Mouse (Mus musculus): ENCODE measurements around the gene Rasgrp2.

Rasgrp2 gene

DNA sequence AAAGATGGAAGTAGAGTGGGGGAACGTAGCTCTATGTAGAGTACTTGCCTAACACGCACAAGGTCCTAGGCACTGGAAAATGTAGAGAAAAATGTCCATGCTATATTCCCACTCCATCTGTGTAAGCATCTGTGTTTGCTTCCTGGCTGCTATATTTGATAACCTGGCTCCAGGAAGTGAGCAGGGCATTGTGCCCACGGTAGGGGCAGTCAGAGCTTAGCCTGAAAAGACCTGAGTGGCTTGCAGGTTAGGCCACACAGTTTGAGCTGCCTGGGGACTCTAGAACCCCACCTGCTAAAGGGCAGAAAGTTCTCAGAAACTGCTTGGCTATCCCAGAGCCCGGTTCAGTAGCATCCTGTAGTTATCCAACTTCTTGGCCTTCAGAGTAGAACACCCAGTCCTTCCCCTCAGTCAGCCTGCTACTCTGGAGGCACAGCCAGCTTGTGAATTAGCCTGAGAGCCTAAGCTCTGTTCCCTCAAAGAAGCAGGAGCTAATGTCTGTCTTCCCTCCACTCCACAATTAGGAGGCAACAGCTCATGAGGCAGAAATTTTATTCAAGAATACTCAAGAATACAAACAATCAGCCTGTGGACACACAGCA is 16.7 kb upstream of the Rasgrp2 start:
- no peak for DNase-seq (ENCODE audit: low read depth)

DNA sequence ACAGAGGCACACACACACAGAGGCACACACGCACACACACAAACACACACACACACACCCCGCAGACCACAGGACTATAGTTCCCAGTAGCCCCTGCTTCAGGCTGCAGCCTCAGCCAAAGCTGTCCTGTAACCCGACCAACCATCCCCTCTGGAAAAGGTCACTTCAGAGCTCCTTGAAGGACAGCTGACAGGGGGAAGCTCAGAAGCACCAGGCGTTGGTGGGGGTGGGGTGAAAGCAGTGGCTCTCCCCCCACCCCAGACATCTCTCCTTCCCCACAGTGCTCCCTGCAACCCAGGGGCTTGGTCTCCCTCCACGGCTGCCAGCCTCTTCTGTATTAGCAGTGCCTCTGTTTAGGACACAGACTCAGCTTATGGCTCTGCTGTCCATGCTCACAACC is 15.7 kb upstream of the Rasgrp2 start:
- DNase-seq (ENCODE audit: low read depth) = no peak

DNA sequence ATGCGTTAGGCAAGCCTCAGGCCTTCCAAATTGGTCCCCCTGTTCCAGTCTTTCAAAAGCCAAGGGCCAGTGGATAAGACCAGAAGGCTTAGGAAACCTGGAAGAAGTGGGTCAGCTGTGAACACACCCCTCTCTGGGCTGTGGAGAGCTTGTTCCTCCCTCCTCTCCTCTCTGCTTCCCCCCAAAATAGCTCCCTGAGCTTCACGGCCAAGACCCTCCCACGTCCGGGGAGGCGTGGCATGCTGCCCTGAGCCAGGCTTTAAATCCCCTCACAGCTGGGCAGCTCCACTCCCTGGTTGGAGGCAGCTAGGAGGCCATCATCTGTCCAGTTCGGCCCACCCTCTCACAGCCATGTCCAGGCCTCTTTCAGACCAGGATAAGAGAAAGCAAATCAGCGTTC is 15.0 kb upstream of the Rasgrp2 start, which contains the start of gene Pygm:
Gene Pygm (plus strand): TSS at position 272 of the 400 bp plus-strand sequence.
- DNase-seq (ENCODE audit: low read depth) = no peak

DNA sequence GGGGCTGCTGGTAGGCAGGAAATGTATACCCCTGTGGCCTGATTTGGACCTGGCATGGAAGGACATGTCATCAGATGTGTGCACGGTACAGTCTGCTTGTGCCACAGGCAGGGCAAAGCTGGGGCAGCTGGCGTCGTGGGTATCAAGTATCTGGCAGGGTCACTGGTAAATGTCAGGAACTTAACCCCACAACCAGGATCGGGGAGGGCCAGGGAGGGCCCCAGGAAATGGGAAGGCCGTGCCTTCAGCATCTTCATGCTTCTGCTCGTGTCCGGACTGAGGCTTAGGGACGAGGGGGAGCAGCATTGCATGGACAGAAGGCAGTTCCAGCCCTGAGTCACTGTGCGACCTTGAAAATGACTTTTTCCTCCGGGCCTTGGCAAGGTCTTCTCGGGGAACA is 14.2 kb upstream of the Rasgrp2 start:
- DNase-seq (ENCODE audit: low read depth) = no peak

DNA sequence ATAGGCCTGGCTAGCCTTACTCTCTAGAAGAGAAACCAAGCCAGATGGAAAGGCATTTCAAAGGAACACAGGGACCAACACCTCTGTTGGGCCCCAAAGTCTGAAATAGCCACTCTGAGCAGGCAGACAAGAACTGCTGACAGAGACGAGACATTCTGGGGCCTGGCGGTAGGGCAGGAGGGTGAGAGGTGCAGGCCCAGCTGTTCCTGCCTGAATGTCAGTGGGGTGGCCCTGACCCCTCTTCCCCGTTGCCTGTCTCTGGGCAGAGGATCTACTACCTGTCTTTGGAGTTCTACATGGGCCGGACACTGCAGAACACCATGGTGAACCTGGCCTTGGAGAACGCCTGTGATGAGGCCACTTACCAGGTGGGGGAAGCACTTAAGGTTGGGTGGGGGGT is 13.7 kb upstream of the Rasgrp2 start:
- no peak for DNase-seq (ENCODE audit: low read depth)

DNA sequence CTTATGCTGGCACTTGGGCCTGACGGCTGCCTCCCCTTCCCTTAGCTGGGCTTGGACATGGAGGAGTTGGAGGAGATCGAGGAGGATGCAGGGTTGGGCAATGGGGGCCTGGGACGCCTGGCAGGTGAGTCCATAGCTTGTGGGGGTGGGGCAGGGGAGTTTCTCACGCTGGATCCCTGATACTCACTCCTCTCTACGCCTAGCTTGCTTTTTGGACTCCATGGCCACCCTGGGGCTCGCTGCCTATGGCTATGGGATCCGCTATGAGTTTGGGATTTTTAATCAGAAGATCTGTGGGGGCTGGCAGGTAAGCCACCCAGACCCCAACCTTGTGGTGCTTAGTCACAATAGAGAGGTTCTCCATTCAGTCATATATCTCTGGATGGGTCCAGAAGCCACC is 13.3 kb upstream of the Rasgrp2 start:
- no peak for DNase-seq (ENCODE audit: low read depth)

DNA sequence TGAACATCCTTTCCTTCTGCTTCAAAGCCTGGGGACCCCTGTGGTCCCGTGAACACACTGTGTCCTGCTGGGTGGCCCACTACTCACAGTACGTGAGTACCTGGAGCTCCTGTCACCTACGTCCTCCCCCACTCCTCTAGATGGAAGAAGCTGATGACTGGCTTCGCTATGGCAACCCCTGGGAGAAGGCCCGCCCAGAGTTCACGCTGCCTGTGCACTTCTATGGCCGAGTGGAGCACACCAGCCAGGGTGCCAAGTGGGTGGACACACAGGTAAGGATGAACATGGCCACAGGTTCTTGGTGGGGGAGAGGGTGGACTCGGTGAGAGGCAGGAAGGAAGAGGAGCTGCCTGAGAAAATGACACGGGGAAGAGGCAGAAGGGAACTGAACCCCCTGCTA is 12.9 kb upstream of the Rasgrp2 start:
- no peak for DNase-seq (ENCODE audit: low read depth)

DNA sequence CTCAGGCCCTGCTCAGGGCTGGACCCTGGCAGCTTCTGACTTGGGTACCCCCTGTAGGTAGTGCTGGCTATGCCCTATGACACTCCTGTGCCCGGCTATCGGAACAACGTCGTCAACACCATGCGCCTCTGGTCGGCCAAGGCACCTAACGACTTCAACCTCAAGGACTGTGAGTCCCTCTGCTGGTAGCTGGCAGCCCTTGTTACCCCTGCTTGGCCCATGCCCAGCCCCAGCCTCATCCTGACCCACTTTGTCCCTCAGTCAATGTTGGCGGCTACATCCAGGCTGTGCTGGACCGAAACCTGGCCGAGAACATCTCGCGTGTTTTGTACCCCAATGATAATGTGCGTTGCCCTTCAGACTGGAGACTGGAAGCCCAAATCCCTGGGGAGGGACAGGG is 11.1 kb upstream of the Rasgrp2 start:
- no peak for DNase-seq (ENCODE audit: low read depth)

DNA sequence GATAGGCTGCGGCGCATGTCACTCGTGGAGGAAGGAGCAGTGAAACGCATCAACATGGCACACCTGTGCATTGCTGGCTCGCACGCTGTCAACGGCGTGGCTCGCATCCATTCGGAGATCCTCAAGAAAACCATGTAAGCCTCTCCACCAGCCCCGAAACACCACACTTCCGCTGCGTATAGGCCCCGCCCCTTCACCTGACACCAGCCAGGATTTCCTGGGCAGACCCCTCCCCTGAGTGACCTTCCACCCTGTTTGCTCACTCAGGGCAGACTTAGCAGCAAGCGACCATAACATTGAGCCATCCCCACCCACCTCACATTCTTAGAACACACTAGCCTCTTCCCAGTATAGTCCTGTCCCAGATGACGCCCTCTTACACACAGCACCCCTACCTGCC is 9.3 kb upstream of the Rasgrp2 start:
- no peak for DNase-seq (ENCODE audit: low read depth)

DNA sequence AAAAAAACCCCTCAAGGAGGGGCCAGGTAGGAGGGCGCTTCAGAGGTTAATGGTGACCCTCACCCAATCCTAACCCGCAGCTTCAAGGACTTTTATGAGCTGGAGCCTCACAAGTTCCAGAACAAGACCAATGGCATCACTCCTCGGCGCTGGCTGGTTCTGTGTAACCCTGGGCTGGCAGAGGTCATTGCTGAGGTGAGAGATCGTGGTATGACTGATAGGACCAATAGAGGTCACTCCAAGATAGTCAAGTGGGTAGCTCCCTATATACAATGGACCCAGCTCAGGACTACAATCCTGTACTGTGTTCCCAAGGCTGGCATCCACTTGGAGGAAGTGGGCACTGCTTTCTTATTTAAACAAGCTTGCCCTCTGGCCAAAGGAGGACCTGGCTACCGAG is 8.9 kb upstream of the Rasgrp2 start:
- DNase-seq (ENCODE audit: low read depth) = no peak

DNA sequence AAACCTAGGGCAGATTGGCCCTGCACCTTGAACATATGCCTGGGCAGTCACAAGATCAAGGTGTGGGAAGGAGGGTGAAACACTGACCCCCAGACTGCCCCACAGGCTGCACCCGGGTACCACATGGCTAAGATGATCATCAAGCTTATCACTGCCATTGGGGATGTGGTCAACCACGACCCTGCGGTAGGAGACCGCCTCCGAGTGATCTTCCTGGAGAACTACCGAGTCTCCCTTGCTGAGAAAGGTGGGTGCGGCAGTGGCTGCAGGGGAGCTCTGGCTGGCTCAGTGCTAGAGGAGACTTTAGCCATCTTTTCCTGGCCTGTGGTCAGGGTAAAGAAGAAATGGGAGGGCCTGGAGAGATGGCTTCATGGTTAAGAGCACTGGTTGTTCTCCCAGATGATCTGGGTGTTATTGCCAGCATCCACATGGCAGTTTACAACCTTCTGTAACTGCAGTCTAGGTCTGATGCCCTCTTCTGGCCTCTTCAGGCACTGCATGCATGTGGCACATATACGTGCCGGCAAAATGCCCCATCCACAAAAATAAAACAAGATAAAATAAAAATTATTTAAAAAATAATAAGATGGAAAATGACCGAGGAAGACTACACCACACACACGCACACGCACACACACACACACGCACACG is 6.3 kb upstream of the Rasgrp2 start:
- no peak for DNase-seq (ENCODE audit: low read depth)

DNA sequence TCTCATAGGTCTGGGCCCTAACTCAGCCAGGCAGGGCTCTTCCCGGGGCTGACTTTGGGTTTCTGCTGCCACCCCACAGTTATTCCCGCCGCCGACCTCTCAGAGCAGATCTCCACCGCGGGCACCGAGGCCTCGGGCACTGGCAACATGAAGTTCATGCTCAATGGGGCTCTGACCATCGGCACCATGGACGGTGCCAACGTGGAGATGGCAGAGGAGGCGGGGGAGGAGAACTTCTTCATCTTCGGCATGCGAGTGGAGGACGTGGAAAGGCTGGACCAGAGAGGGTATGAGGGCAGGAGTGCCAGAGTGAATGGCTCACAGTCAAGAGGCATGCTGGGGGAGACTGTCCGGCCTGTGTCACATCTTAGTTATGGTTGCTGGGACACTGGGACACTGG is 5.5 kb upstream of the Rasgrp2 start:
- DNase-seq (ENCODE audit: low read depth) = no peak

DNA sequence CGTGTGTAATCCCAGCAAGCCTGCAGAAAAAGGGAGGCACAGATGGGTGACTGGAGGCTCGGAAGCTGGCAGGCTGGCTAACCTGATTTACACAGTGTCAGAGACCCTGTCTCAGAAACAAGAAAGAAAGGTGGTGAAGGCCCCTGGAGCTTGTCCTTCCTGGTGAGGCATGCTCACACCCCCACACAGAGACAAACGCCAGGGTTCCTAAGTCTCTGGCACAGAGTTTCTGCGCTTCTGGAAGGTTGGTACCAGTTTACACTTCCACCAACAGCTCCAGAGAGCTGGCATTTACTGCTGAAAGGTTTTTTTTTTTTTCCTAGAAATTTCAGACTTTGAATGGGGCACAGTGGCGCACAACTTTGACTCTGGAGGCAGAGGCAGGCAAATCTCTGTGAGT is 2.9 kb upstream of the Rasgrp2 start:
- DNase-seq (ENCODE audit: low read depth) = no peak

DNA sequence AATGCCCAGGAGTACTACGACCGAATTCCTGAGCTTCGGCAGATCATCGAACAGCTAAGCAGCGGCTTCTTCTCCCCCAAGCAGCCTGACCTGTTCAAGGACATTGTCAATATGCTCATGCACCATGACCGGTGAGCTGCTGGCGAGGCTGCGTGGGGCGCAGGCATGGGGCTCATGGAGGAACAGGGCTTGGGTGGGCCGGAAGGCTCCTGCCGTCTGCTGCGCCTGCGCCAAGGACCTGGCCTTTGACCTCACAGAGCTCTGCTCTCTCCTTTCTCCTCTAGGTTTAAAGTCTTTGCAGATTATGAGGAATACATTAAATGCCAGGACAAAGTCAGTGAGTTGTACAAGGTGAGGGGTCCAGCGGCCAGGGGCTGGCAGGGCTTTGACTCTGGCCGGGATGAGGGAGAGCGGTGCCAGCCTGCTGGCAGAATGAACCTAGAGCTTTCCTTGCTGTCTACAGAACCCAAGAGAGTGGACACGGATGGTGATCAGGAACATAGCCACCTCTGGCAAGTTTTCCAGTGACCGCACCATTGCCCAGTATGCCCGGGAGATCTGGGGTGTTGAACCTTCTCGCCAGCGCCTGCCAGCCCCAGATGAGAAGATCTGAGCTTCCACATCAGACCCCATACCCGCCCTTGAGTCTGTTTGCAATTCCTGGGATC is 1.4 kb upstream of the Rasgrp2 start:
- DNase-seq (ENCODE audit: low read depth) = no peak

DNA sequence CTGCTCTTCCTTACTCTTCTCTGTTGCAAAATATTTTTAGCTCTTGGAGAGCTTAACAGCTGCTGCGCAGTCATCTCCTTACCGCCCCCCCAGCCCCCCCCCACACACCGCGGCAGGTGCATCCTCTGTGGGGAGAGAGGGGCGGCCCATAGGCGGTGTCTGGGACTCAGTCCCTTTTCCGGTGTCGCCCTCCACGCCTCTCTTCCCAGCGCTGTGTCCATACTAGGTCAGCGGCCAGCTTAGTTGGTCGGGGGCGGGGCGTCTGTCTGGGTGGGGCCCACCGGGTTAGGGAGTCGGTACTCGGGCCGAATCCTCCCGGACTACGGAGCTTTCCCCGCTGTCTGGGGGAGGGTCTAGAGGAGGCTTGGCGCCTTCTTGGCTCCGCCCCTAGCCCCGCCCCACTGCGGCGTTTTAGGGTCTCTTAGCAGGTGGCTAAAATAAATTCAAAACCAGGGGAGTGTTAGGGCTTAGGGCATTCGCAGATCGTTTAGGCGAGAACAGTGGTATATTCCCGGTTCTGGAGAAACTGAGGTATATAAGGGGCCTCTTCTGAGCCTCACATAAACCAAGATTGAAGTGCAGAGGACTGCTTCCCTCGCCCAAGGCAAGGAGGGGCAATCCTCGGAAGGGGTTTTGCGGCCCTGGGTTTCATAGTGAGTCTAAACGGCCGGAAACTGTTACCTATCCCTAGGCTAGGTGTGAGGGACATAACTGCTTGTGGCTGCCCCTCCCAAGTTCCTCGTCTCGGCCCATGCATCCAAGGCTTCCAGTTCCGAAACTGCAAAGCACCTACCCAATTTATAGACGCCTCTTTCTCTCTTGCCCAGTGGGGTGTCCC is 474 bp upstream of the Rasgrp2 start:
- DNase-seq (ENCODE audit: low read depth) = no peak

DNA sequence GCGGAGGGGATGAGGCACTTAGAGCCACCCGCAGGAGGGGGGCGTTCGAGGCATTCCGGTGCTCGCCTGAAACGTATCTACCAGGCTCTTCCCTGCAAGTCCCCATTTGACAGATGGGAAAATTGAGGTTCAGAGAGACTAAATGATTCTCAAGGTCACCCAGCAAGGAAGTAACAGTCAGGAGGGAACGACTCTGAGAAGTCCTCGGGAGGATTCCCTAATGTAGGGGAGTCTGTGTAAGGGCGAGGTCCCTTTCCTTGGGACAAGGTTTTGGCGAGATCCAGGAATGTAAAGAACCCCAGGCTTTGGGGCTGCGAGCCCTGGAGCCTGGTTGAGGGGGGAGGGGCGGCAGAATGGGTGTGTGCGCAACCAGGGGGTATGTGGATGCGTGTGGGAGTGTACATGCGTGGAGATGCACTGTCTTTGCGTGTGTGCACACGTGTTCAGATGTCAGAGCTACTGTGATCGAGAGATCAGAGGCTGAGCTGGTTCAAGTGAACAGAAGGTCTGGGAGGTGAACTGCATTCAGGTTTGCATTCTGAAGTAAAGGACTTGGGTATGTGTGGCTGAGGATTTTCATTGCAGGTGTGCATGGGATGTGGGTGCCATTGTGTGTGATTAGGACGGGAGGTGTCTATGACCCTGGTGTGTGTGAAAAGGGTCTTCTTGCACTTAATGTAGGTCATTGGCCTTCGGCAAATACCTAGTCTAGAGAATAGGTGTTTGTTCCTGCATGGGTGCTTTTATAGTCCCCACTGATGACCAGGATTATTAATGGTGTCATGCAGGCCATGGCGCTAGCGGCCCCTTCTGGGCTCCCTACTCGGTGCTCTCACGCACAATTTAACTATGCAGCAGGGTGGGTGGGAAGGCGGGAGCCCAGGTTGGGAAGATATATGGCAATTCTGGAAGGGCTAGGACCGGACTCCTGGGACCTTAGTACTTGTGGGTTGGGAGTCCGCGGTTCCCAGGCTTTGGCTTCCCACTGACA is 1.3 kb downstream of the Rasgrp2 start:
- DNase-seq (ENCODE audit: low read depth) = no peak

DNA sequence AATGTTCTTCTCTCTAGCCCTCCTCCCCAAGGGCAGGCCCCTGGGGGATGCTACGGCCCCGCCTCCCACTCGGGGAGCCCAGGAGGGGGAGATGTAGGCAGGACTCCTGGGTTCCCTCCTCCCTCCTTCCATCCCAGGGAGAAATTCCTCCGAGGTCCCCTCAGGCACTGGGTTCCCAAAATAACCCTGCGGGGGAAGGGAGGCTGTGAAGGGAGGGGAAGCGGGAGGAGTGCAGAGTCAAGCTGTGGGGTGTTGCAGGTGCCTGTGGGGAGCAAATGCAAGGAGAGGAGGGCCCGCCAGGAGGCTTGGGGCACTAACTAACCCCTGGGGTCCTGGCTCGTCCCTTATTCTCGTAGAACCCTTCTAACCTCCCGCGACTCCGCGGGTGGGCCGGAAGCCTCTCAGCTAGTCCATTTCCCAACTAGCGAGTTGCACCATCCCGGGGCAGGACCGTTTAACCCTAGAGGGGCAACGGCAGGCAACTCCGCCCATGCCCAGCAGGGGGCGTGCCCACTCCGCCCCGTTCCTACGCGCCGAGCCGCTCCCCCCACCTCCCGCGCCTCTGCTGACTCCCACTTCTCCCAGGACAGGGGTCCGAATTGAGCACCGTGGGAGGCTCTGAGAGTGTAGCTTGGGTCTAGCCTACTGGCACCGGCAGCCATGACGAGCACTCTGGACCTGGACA is 2.1 kb downstream of the Rasgrp2 start:
- DNase-seq (ENCODE audit: low read depth) = peak; percentile 16

DNA sequence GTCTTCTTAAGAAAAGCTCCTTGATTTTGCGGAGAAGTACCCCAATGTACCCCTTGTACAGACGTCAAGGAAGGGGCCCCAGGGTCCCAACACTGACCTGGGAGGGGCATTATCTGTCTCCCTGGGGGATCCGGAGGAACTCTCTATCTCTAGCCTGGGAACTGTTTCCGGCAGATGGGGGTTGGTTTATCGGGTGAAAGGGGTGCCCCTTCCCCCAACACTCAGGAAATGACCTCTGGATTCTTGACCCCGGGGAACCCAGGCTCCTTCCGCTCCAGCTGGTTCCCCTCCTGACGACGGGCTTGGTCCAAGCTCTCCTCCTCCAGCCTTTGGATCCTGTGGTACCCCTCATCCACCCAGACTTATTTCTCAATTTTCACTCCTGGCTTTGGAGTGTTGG is 2.8 kb downstream of the Rasgrp2 start:
- no peak for DNase-seq (ENCODE audit: low read depth)

DNA sequence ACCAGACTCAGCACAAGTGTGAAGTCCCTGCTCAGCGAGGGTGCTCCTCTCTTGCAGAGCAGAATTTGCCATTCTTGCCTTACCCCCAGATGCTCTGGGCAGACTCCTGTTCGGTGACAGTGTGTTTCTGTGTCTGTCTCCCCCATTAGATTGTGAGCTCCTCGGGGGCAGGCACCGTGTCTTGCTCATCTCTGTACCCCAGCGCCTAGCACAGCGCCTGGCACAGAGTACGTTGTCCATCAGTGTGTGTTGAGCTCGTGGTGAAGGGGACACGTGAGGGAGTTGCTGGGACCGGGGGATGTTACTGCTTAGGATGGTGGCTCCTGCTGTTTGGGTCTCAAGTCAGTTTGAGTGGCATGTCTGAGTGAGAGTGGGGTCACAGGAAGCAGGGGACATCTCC is 4.7 kb downstream of the Rasgrp2 start:
- no peak for DNase-seq (ENCODE audit: low read depth)

DNA sequence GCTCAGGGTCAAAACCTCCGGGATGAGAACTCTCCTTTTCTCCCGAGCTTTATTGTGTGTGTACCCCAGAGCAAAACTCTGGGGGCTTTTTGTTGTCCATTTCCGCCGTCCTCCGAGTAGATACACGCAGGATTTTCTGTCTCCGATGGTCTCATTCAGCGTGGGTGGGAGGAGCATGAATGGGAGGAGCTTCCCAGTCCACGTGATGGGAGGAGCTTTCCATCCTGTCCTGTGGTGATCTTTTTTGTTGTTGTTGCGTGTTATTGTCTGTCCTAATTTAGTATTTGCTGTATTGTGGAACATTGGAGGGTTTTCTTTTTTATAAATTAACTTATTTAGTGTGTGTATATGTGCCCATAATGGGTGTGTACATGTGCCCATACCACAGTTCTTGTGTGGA is 6.3 kb downstream of the Rasgrp2 start:
- no peak for DNase-seq (ENCODE audit: low read depth)

DNA sequence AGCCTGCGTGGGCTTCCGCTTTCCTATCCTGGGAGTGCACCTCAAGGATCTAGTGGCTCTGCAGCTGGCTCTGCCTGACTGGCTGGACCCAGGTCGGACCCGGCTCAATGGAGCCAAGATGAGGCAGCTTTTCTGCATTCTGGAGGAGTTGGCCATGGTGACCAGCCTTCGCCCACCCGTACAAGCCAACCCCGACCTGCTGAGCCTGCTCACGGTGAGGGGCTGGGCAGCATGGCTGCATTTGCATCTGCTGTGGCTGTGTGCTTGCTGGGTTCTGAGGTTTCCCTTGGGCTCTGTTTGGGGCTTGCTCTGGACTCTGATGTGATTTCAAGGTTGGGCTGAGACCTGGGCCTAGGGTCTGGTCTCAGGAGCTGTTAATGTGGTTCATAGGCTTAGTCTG is 8.0 kb downstream of the Rasgrp2 start:
- no peak for DNase-seq (ENCODE audit: low read depth)
